Mouse (Mus musculus) erythroblast, adult 5-6 weeks (primary cell): ENCODE data around the gene Slc17a7. TPM values are rescaled to one million over a fixed set of nuclear protein-coding genes. Genes with fewer than 3 reads are reported as not detected.

Source experiments
- ATAC-seq: replicated peaks from 2 replicates; pipeline ENCODE4 v1.8.0; 2016; ENCODE audit warnings: moderate number of reproducible peaks, mild to moderate bottlenecking, moderate TSS enrichment, inconsistent platforms; ENCODE audit not compliant: poor library complexity, low FRiP score, severe bottlenecking
- total RNA-seq, 2 experiments: library from RNA; stranded (forward) in 1 of 2; stranded (reverse) in 1 of 2; fragments of 150-400 nt in 1 of 2; fragments of 200-764, 138-1000 nt in 1 of 2; gene quantifications; 2 replicates each; pipeline versions ENCODE4 v1.2.3 to v1.2.4; 2015 to 2017; ENCODE audit warnings: low replicate concordance in 2 of 2

The Slc17a7 gene
- total RNA-seq, 2 experiments from 2014 or later: not detected

DNA sequence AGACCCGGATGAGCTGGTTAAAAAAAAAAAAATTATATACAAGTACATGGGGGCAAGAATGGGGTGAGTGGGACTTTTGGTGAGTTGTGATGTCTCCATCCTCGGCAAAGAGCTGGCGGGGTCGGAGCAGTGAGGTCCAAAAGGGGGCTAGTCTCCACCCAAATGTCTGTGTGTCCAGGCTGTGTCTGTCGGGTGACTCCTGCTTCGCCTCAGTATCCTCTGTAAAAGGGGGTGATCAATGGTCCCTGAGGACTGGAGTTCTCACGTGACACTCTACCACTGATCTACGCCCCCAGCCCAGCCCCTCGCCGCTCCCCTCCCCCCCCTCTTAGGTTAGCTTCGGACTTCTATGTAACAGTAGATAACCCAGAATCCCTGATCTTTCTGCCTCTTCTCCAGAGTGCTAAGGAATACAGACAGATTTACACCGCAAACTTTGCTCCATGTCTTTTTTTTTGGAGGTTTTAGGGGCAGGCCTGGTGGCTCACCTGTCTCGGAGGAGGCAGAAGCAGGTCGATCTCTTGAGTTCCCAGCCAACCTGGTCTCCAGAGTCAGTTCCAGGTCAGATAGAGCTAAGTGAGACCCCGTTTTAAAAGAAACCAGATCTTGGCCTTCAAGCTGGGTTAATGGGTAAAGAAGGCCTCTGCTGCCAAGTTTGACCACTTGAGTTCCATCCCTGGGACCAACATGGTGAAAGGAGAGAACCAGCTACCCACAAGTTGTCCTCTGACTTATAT is 33.8 kb upstream of the Slc17a7 start:
- ATAC-seq: no peak

DNA sequence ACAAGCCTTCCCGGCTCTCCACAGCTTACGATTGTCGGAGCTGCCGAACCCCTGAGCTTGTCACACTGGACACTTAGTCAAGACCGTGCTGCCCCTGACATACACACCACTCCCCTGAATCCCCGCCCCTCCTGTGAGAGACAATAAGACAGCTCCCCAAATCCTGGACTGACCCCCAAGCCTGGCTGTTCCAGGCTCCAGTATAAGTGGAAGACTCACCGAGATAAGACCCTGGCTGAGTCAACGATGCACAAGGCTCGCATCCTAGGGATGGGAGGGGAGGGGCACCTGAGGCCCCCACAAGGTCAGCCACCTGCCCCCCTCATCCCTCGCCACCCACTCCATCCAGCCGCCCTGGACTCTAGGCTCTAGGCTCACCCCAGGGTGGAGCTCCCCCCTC is 31.9 kb upstream of the Slc17a7 start:
- no peak for ATAC-seq

DNA sequence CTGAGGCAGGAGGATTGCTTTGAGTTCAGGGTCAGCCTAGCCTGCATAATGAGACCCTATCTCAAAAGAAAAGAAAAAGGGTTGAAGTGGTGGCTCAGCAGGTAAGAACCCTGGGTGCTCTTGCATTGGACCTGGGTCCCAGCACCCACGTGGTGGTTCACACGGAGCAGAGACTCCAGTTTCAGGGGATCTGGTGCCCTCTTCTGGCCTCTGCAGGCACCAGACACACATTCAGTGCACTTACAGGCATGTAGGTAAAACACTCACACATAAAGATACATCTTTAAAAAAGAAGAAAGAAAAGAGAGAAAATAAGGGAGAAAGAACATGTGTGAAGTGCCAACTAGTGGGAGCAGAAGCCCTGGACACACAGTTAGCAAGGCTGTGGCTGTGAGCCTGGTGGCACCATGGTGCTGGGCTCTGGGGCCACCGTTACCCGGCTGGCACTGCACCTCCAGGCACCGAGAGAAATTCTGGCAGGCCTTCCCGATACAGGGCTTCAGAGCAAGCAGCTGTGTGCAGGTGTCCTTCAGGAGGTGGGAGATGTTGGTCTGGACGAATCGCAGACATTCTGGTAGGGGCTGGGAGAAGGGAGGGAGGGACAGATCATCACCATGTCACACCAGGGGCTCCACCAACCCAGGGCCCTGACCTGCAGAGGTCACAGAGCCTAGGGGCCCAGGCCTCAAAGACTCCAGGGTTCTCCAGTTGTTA is 30.1 kb upstream of the Slc17a7 start:
- no peak for ATAC-seq

DNA sequence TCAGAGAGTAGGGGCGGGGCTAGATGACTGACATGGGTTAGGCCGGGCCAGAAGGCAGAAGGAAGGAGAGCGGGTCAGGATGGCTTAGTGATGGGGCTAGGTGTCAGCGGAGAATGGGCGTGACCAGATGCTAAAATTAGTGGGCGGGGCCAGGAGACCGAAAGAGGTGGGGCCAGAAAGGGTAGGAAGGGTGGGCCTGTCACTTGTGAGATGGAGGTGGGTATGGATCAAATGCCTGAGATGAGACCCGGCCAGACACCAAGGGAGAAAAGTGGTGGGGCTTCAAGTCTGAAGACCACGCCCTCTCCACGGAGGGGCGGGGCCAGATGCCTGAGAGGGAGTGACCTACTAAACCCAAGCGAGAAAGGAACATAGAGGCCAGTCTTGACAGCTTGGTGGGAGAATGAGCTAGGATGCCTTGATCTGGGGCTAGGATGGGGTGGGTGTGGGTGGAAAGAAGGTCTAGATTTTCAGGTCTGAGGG is 29.2 kb upstream of the Slc17a7 start:
- peak; percentile 44; the same call in 1 of the 2 replicates for ATAC-seq

DNA sequence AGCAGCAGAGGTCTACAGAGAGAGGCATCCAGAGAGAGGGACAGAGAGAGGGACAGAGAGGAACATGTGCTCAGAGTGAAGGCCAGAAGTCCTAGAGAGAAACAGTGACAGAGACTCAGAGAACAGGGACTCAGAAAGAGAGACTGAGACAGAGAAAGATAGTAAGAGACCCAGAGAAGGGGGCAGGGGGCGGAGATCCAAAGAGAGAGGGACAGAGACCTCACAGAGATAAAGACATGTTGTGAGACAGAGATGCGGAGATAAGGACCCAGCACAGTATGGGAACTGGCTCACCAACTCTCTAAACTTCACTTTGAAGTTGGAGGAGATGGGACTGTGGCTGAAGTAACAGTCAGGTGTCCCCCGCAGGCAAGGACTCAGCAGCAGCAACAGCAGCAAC is 28.4 kb upstream of the Slc17a7 start:
- ATAC-seq: 0 out of 2 replicates have a peak, but pooled peaks have one; percentile 8

DNA sequence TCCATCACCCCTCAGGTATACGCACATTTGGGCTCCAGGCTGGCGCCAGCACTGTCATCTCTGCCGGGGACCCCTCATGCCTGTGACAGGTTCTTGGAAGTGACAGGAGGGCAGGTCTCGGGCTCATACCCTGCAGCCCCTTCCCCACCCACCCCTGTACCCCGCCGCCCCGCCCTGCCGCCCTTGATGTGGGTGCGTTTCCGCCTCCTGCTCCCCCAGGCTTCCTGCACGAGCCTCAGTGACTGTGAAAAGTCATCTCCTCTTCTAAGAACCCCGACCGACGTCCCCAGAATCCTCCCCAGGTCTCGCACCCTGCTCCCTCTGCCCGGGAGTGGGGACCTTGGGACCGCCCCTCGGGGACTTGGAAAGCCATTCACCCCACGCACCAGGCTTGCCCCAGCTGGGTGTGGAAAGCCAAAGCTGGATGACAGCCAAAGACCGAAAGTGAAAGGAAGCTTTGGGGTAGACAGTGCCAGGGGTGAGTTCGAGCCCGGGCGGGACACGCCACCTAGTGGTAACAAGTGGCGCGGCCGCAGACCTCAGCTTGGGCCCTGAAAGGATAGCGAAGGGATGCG is 27.7 kb upstream of the Slc17a7 start, which contains the start of the genes Gm45713 and Flt3l:
TSS of gene Gm45713 (minus strand) at position 239 of the 575 bp plus-strand sequence.
TSS of gene Flt3l (minus strand) at position 440 of the 575 bp plus-strand sequence.
- ATAC-seq: peak; percentile 84

DNA sequence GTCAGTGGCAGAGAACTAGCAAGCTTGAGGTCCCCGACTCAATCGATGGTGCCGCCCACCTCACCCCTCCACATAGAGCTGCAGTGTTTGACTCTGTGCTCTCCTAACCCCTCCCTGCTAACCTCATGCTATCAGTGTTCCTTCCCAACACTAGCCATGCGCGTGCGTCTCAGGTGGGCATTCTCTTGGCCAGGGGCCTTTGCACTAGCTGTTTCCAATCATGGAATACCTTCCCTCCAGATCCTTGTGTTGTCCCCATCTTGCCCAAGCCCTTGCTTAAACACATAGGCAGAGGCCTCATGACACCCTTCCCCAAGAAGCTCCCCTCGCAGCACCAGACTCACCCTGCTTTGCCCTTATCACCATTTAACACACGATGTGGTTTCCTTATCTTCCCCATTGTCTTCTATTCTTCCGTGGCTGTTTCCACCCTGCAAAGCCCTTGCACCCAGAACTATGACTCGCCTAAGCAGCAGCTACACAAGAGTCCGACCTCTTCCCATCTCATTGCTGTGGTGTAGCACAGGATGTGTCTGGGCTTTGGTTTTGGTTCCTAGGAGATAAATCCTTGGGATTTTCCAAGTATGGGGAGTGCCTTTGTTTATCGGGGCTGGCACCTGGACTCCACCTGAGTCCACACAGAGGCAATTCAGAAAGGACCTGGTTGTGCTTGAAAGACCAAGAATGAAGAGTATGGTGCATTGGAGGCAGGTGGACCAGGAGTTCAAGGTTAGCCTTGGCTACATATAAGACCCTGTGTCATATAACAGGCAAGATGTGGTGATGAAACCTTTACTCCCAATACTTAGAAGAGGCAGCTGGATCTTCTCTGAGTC is 26.4 kb upstream of the Slc17a7 start:
- no peak for ATAC-seq

DNA sequence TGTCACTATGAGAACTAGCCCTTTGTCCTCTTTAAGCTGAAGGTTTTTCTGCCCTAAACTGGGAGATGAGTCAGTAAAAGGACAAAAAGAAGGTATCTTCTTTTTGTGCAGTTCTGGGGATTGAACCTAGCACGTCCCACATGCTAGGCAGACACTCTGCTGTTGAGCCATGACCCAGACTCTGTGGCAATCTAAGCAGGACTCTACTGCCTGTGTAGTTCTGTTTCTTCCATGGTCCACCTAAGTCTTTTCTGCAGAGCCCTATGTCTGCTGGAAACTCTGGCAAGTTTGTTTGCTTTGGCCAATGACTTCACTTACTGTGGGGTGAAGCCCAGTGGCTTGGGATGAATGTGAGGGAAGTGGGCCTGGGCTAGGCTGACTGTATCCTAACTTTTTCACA is 25.3 kb upstream of the Slc17a7 start:
- no peak for ATAC-seq

DNA sequence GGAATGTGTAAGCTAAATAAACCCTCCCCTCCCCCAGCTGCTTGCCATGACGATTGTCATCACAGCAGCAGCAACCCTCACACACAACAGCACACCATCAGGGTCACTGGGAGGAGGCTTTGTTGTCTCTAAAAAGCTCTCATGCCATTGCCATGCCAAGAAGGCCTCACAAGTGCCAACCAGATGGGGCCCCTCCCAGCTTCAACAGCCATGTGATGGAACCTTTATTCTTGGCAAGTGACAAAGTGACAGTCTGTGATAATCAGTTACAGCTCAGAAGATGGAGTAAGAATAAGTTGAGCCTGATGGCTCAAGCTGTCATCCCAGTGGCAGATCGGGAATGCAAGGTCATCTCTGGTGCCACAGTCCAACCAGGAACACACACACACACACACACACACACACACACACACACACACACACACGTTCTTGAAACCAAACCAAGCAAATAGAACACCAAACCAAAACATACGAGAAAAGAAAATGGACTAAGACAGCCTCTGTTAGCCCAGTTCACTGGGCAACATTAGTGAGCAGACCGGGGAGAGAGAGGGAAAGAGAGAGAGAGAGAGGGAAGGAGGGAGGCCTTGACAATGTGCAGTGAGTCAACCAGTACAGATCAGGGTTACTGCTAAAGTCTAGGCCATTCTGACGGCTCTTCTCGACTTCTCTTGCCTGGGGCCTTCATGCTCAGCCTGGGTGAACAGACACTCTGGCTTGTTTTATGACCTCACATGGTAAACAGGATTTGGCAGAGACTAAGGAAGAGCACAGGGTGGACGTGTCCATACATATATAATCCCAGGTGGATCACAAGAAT is 23.6 kb upstream of the Slc17a7 start:
- no peak for ATAC-seq

DNA sequence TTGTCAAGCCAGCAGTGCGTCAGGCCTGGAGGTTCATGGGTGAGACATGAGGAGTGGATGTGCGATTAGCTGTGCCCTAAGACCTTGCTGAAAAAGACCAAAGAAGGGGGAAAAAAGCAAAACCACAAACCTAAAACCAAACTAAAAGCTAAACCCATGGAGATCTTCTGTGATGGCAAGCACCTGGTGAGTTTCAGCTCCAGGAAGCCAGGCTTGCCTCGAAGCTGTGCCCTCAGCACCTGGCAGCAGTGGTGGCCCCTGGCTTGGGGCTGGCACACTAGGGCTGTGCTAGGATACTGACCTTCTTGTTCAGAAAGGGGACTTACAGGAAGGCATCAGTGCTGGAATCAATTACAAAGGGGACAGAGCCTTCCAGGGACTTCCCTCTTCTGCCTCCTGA is 22.4 kb upstream of the Slc17a7 start:
- no peak for ATAC-seq

DNA sequence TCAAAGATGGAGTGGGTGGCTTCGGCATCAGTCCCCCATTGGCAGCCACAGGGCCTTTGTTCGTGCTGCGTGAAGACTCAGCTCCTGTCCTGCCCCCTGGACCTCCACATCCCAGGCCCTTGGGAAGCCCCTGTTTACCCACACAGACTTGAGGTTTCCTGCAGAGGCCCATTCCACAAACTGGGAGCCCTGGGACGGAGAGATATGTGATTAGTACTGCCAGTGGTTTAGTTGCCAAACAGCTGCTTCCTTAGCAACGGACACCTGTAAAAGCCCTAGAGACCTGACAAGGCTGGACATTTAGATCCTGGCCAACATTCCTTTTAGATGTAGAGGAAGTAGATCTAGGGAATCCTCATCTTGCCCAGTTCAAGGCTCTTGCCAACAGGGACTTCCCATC is 21.8 kb upstream of the Slc17a7 start:
- ATAC-seq: no peak

DNA sequence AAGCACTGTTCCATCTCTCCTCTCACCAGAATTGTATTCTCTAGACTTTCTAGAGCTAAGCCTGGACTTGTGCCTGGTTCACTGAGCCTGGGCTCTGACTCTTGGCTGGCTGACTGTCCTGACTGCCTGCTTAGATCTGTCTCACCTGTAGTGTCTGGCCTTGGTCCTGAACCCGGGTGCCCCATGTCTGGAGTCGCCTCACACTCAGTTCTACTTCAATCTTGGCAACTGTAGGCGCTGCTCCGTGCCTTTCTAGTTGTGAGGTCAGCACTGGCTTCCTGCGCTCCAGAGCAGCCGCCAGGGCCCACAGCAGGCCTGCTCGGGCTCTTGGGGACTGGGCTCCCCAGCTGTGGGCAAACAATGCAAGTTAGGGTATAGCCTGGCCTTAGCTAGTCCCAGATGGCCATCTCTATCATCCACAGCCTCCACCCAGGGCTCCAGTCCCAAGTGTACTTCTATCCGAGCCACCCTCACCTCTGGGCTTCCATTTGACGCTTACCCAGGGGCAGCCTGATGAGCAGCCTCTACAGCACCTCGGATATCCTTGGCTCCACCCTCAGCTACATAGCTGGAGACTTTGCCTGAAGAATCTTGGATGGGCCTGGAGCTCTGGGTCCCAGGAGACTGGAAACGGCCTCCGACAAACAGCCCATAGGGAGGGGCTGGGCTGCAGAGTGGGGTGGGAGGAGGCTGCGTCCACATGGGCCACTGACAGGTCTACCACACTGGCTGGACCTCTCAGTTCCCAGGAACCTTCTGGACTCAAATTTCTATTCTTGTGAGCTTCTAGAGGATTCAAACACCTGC is 19.2 kb upstream of the Slc17a7 start:
- ATAC-seq: no peak

DNA sequence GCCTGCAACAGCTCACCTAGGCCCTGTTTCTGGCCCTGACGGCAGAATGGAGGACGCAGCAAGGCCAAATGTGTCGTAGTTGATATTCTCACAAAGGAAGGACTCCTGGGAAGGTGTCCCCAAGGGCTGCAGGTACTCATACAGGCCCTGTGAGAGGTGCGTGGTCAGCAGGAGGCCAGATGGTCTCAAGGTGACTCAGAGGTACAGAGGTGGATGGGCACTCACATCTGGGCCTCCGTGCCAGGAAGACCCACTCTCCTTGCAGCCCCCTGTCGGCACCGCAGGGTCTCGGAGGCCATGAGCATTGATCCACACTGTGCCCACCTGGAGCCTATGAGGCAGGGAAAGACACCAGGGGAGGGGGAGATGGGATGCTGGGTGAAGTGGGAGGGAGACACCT is 18.3 kb upstream of the Slc17a7 start:
- ATAC-seq: no peak

DNA sequence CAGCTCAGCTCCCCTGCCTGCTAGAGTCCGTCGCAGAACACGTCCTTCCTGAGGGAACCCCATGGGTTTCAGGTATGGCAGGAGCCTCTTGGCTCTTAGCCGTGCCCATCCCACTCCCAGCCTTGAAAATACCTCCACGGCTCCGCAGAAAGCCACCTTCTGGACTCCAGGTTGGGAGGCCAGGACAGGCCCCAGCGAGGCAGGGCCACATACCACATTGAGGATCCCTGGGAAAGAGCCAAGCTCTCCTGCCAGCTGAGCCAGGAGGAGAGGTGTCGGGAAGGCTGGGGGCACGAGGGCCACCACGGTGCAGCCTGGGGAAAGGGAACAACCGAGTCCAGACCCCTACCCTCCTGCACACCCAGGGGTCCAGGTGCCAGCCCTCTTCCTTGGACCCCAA is 16.5 kb upstream of the Slc17a7 start:
- no peak for ATAC-seq

DNA sequence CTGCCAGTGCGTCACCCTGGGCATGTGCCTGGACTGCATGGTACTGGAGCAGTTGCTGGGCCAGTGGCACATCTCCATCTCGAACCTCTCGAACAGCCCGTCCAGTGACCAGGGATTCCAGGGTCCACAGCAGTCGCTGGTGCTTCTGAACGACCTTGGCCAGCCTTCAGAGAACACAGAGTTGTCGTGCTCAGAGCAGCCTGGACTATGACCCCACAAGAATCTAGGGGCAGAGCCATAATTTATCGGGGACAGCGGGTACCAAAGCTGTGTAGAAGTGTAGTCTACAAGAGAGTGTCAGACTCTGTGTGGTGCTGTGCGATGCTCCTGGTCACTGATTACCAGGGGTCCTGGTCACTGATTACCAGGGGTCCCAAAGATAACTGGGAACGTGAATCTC is 15.8 kb upstream of the Slc17a7 start:
- no peak for ATAC-seq

DNA sequence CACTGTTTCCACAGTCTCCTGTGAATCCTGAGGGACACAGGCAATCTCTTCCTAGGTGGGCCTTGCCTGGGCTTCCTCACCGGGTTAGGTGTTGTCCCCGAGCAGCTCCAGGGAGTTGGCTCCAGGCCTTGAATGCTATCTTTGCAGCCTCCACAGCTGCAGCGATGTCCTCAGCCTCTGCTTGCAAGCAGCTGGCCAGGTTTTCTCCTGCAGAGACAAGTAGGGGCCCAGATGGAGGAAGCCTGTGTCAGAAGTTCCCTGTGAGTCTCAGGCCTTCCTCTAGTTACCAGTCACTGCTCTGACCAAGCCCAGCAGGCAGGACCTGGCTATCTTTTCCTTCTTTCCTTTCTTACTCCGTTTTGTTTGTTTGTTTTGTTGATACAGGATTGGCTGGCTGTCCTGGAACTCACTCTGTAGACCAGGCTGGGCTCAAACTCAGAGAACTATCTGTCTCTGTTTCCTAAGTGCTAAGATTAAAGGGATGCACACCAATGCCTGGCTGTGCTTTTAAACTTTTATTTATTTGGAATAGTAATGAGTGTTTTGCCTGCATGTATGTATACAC is 15.1 kb upstream of the Slc17a7 start:
- no peak for ATAC-seq

DNA sequence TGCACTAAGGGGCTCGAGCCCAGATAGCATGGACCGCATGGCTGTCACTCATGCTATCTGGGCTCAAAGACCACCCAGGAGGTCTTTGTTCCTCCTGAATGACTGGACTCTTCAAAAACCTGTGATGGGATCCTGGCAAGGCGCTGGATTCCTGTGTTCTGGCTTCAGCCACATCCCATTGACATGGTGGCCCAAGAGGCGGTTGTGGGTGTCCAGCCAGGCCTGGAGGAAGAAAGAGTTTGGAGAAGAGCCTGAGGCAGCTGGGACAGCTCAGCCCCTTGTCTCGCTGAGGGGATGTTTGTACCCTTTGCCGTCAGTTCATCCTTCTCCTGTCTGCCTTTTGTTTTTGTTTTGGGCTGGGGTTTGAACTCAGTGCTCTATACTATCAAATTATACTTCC is 14.2 kb upstream of the Slc17a7 start:
- no peak for ATAC-seq

DNA sequence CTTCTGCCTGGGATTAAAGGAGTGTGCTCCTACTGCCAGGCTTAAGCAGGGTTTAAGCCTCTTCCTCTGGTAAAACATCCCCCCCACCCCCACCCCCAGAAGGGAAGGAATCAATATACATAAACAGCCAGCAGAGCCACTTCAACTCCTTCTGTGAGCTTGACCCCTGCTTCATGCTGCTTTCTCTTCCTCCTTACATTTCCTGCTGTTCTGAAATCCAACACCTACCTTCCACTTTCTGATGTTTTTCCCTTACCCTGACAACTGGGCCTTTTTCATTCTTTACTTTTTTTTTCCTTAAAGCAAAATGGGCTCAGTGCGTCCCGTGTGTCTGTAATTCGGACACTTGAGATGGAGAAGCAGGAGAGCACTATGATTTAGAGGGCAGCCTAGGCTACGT is 13.4 kb upstream of the Slc17a7 start:
- no peak for ATAC-seq
